Mouse (Mus musculus) megakaryocyte progenitor cell, adult 5-6 weeks (primary cell): Measurements from ENCODE around the gene Dcun1d3. TPM values are rescaled to one million over a fixed set of nuclear protein-coding genes. Genes with fewer than 3 reads are reported as not detected.

ENCODE experiments used
- ATAC-seq: replicated peaks from 2 replicates; pipeline ENCODE4 v1.8.0; 2016; ENCODE audit warnings: mild to moderate bottlenecking, moderate TSS enrichment, inconsistent platforms; ENCODE audit not compliant: poor library complexity
- total RNA-seq, 2 experiments: library from RNA; stranded (forward) in 1 of 2; stranded (reverse) in 1 of 2; fragments of 157-497, 149-512 nt in 1 of 2; fragments of 200-1000 nt in 1 of 2; gene quantifications; 2 replicates each; pipeline versions ENCODE4 v1.2.3 to v1.2.4; 2015 to 2017

The Dcun1d3 gene
- 2.2 and 3.0 TPM in 2 replicates for total RNA-seq (2015)
- total RNA-seq (2017), result 2.3 and 5.4 TPM in 2 replicates

- ATAC-seq, result peak; percentile 86
Measured at GRCm38 (mm10) chr7:119895639-119896512, at the start of gene Dcun1d3, which contains the start of gene Lyrm1. Gene Dcun1d3 (minus strand): TSS chr7:119896298. Gene Lyrm1 (plus strand): TSS chr7:119895861.

DNA sequence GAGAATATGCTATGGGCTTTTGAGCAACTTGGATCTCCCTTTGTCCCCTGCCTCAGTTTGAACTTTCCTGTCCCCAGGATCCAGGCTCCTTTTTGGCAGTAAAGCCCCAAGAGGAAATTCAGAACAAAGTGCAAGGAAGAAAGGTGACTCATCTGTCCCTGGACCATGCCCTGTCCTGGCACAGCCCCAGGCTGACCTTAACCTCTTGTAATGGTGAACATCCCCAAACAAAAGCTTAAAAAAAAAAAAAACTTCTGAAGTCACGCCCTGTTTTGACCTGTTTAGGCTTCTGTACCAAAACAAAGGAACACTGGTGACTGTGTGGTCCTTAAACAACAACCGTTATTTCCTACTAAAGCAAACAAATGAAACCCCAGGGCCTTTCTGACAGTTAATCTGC, 45.5 kb upstream of the Dcun1d3 start:
- ATAC-seq, result no peak

GRCm38 (mm10) chr7:119937036-119937435, 40.9 kb upstream of the Dcun1d3 start:
- no peak for ATAC-seq

- no peak for ATAC-seq
Measured at GRCm38 (mm10) chr7:119936321-119936720, 40.2 kb upstream of the Dcun1d3 start.

- no peak for ATAC-seq
Measured at GRCm38 (mm10) chr7:119928783-119929440, 32.8 kb upstream of the Dcun1d3 start.

DNA sequence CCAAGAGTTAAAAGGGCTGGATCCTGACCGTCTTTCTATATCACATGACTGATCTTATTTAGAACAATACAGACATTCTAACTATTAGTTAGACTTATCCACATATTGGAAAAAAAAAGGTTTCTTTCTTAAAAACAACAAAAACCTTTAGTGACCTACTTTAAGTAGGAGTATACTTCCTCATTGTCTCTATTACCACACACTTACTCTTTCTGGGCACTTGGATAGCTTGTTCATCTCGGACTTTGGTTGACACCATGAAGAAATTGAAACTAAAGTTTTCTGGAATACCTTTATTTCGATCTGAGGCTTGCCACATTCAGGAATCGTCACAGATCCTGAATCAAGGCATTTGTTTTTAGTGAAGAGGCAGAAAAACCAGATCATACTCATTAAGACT, 25.0 kb upstream of the Dcun1d3 start:
- ATAC-seq, result 0 out of 2 replicates have a peak, but pooled peaks have one; percentile 37

- no peak for ATAC-seq
Measured at GRCm38 (mm10) chr7:119920457-119920856, 24.4 kb upstream of the Dcun1d3 start.

- no peak for ATAC-seq
Measured at GRCm38 (mm10) chr7:119911727-119912126, 15.6 kb upstream of the Dcun1d3 start.

DNA sequence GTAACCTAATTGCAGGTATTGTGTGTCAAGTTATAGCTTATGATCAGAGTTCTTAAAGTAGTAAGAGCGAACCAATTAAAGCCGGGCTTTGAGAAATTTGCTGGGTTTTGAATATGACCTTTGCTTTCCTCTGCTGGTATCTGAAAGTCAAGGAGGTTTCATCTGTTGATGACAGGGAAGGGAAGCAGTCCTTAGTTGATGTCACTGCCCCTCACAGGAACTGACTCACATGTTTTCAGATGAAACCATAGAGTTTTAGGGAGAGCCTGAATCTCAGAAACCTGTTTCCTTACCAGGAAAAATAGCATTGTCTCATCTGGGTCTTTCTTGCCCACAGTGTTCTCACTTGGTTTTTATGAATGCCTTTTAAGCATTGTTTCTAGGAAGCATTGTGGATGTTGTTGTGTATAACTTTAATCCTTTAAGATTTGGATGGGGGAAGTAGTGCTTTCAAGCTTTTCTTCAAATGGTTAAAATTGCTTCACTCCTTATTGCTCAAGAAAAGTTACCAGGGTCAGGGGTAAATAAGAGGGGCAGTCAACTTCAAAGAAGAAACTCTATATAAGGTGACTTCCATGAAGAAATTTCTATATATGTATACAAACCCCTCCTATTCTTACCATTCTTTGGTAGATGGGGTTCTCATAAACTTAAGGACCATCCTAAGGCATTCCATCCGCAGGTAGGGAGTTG, 10.6 kb upstream of the Dcun1d3 start:
- peak; percentile 84 for ATAC-seq

DNA sequence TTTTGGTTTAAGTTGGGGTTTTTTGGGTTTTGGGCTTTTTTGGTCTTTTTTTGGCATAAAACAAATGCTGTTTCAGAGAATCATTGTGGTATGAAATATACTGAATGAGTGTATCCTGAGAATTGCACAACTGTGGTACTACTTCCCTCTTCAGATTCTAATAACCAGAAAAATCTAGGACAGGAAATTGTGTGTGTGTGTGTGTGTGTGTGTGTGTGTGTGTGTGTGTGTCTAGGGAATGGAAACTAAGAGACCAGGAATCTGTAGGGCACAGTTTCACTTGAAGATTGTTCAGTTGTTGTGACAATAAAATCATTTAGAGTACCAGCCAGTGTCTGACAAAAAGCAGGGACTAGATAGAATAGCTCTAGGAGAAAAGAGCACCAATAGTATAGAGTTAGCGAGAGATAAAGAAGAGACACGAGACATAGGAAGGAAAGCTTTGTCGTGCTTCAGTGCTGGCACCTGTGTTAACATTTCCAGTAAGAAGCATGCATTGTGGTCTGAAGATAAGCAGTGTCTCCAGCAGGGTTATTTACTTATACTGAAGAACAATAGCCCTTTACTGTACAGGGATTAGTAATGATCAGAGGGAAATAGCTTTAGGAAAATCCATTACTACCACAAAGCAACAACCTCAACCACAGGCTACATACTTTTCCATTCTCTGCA, 3.4 kb upstream of the Dcun1d3 start:
- ATAC-seq, result peak; percentile 28

GRCm38 (mm10) chr7:119898247-119898856, 2.3 kb upstream of the Dcun1d3 start:
- ATAC-seq, result no peak

DNA sequence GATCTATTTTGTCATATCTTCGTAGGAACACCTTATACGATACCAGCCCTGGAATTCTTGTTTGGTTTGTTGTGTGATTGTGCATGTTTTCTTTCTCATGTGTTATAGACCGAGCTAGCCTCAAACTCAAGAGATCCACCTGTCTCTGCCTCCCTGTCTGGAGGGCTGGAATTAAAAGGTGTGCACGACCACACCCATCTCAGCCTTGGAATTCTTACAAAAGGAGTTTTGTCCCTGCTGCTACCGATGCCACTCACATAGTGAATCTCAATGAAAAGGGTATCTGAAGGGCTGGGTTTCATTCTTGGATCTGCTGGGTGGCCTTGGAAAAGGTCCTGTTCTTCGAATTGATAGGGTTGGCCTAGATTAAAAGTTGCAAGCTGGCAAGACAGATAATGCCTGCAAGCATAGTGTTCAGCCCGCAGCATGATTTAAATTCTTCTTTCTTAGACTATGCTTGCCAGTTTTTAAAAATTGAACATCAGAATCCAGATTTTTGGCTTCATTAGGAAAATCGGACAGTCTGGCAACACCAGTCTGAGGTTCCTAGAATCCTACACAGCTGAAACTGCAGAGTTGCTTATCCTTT, 1.5 kb upstream of the Dcun1d3 start:
- ATAC-seq, result no peak

- peak; percentile 0; the same call in 1 of the 2 replicates for ATAC-seq
Measured at GRCm38 (mm10) chr7:119894818-119895544, 1.1 kb downstream of the Dcun1d3 start.

DNA sequence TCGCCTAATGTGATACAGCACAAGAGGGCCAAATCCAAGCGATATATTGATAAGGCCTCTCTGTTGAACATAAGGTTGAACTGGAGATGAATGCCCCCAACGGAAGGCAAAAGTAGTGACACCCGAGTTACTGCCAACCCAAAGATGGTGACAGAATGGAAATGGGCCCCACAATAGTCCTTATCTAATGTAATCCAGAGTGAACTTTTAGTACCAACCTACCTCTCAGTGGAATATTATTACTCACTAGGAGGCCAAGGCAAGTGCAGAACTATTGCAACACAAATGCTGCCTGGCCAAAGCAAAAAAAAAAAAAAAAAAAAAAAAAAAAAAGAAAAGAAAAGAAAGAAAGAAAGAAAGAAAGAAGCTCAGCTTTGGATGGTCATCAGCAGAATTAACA, 3.4 kb downstream of the Dcun1d3 start:
- no peak for ATAC-seq

GRCm38 (mm10) chr7:119892198-119892597, 3.9 kb downstream of the Dcun1d3 start:
- ATAC-seq, result no peak

GRCm38 (mm10) chr7:119887887-119888286, 8.2 kb downstream of the Dcun1d3 start:
- 0 out of 2 replicates have a peak, but pooled peaks have one; percentile 10 for ATAC-seq

DNA sequence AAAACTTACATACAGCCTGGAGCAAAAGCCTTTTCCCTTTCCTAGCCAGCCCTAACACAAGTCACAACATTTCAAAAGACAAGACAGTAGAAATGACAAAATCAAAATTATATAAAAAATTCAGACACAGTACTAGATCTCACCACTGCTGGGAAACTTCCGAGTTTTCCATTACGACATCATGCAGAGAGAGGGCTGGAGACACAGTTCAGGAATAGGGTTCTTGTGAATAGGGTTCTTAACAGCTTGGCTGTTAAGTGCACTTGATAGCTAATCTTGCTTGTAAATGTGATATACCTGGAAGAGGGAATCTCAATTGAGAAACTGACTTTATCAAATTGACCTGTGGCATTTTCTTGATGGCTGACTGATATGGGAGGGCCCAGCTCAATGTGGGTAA, 14.9 kb downstream of the Dcun1d3 start:
- no peak for ATAC-seq

- peak; percentile 56 for ATAC-seq
Measured at GRCm38 (mm10) chr7:119880345-119880744, 15.8 kb downstream of the Dcun1d3 start.

- peak; percentile 96 for ATAC-seq
Measured at GRCm38 (mm10) chr7:119879171-119879570, 16.9 kb downstream of the Dcun1d3 start.
